Mouse (Mus musculus) CD4-positive helper T cell, adult 2 months (primary cell): ENCODE data around the gene Hadha.
A peak's percentile ranks its signal among the peaks of the same experiment; 100 is the strongest.

Experiments used
- DNase-seq: peaks from one replicate; pipeline ENCODE4 v3.0.0-alpha.2; 2012; ENCODE audit warnings: low read depth, missing footprints, low spot score

Hadha gene

GRCm38 (mm10) chr5:30112533-30113068 is 42.4 kb downstream of the Hadha start:
- DNase-seq, result no peak

DNA sequence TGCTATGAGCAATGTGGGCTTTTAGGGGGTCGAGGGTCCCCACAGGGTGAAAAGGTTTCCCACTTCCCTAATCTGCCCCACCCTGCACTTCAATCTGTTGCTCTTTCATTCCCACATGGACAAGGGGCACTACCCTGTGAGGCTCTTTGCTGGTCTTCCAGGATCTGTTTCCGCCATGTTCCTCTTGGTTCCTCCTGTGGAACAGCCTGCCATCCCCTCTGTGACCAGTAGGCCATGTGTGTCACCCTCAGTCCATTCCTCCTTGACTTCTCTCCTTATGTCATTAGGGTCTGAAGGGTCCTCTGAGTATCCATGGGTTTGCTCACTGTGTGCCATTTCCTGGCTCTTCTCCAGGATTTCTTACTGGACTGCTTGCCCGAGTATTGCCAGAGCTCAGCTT is 43.2 kb downstream of the Hadha start:
- no peak for DNase-seq

DNA sequence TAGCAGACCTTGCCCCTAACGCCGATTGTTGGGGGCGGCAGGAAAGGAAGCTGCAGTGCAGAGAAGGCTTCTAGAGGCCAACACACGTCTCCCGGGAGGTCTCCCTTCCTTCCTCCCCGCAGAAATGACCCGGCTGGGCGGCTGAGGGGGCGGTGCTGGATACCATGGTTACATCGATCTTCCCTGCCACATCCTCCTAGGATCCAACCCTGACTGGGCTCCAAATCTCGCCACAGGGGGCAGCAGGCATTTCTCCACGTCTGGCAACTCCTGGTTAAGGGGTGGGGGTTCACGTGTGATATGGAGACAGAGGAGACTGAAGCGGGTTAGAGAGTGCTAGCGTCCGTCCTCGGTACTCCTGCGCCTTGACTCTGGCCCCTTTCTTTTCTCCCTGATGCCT is 43.8 kb downstream of the Hadha start:
- DNase-seq, result no peak

DNA sequence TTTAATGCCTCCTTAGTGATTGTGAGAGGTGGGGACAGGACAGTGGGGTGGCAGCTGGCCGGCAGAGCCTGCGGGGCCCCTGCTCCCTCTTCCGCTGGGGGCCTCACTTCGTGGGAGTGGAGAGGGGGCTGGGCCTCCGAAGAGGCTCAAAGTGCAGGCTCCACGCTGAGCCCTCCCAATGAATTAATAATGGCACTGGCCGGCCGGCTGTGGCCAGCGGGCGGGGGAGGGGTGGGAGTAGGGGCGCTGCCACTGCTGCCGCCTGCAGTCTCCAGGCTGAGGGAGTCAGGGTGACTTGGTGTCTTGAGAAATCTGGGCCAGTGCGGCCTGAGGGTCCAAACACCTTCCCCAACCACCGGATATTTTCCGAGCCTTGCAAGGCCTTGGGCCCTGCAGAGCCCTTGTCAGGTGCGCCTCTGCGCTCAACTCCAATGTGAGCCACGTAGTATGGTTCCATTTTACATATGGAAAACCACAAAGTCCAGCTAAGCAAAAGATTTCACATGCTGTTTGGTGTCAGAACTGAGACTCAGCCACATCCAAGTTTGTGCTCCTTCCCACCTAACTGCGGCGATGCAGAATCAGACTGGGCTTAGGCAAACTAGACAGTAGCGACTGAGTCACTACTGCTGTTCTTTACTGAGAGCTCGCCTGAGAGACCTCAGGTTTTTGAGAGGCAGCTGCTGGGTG is 44.4 kb downstream of the Hadha start:
- no peak for DNase-seq

DNA sequence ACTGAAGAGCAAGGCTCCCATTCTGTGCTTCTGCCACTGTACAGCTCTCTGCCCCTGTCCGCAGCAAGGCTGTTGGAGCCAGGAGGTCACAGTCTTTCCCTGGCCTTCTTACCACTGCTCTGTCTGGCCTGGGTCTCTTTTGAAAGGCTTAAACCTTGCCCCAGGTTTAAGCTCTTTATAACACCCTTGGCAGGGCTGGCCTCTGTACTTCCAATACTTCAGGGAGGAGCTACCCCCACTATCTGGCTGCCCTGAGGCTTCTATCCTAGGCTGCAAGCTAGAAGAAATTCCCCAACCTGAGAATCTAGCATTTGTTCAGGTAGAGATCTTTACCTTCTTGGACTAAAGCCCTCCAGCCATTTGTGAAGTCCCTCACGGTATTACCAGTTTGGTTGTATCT is 45.1 kb downstream of the Hadha start:
- no peak for DNase-seq

DNA sequence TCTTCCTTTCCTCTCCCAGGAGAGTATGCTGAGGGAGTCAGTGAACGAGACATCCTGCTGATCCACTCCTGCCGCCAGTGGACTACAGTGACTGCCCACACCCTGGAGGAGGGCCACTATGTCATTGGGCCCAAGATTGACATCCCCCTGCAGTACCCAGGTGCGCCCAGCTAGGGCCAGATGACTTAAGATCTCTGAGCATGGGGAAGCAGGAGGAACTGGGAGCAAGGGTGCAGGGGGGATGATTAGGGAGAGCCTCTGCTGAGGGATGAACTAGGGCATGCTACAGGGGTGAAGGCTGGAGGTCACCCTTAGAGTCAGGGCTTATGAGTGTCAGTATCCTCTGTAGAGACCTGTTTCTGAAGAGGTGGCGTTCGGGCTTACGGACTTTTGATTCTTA is 46.7 kb downstream of the Hadha start:
- no peak for DNase-seq

GRCm38 (mm10) chr5:30107611-30108041 is 47.3 kb downstream of the Hadha start:
- DNase-seq, result no peak

DNA sequence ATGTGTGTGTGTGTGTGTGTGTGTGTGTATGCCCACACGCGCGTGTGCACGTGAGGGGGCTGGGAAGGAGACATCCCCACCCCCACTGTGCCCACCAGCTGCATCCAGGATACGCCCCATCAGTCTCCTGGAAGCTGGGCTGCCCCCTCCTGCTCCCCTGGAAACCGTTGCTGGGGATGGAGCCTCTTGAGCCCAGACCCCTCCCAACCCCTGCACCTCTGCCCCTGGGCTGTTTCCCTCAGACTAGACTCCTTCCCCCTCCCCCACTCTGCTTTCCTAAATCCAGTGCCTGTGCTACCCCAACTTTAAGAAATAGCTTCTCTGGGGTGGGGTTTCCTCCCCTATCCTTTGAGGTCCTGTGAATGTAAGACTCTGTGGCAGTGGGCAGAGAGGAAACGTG is 47.8 kb downstream of the Hadha start:
- no peak for DNase-seq

GRCm38 (mm10) chr5:30106756-30107155 is 48.2 kb downstream of the Hadha start:
- no peak for DNase-seq

DNA sequence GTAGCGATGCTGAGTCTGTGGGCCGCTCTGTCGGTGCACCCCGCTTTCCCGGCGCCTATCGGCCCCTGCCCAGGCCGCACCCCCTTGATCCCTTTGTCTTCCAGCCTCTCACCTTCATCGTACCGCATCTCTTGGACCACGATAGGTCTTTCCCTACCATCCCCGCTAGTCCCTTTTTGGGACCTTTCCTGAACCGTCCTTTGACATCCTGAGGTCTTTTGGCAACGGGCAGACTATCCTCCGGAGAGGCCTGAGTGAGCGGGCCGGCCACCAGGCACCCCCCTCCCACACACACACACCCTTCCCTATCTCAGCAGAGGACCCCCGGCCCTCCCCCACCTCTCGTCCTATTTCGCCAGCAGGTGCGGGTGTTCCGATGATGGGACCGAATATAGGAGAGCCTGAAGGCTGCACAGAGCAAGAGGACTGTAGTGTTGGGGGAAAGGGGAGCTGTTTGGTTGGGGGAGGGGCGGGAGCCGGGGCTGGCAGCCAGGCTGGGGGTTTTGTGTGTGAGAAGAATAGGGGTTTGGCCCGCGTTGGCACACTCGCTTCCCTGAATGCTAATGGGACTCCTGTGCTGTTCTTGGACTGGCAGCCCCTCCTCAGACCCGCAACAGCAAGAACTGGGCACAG is 49.2 kb downstream of the Hadha start, which contains the start of gene 3110082J24Rik:
3110082J24Rik (minus strand) TSS at position 419 of the 633 bp plus-strand sequence.
- DNase-seq, result no peak

- no peak for DNase-seq
Observed at GRCm38 (mm10) chr5:30104841-30105667, 49.9 kb downstream of the Hadha start, which contains the start of gene Garem2. Garem2 (plus strand) TSS chr5:30105161.

DNA sequence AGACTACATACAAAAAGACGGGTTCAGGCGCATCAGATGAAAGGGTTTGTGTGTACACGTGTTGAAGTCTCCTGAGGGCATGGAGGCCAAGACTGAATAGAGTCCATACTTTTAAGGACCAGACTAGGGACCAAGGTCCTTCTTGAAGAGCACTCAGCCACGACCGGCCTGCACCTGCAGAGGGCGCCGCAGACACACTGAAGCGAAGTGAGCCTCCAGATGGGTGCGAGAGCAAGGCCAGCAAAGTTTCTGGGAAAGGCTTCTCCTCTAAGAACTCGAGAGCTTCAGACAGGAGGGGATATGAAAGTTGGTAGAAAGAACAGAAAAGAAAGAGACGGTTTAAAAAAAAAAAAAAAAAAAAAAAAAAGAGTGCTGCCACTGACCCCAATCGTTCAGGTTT is 50.6 kb downstream of the Hadha start:
- peak; percentile 26 for DNase-seq

GRCm38 (mm10) chr5:30103340-30103739 is 51.6 kb downstream of the Hadha start:
- no peak for DNase-seq

GRCm38 (mm10) chr5:30098260-30098659 is 56.7 kb downstream of the Hadha start:
- no peak for DNase-seq

- no peak for DNase-seq
Observed at GRCm38 (mm10) chr5:30095731-30096130, 59.2 kb downstream of the Hadha start.

- no peak for DNase-seq
Observed at GRCm38 (mm10) chr5:30094399-30094798, 60.6 kb downstream of the Hadha start.

DNA sequence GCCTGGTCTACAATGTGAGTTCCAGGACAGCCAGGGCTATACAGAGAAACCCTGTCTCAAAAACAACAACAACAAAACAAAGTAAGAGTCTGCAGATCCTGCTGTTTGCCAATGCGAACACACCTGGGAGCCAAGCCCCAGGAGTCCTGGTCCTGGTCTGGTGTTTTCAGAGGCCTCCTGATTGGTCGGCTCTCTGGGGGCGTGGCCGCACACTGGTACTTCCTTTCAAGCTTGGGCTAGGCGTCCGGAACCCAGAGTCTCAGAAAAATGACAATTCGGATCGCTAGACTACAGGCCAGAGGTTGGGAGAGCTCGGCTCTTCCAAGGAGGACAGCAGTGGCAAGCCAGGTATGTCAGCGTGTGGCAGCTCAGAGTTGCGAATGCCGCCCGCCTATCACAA is 62.3 kb downstream of the Hadha start:
- no peak for DNase-seq

- peak; percentile 73 for DNase-seq
Observed at GRCm38 (mm10) chr5:30072825-30073821, 81.8 kb downstream of the Hadha start, which contains the start of gene Tyms. Tyms (minus strand) TSS chr5:30073617.

GRCm38 (mm10) chr5:30072377-30072776 is 82.6 kb downstream of the Hadha start:
- no peak for DNase-seq

- DNase-seq, result no peak
Observed at GRCm38 (mm10) chr5:30071677-30072076, 83.3 kb downstream of the Hadha start.
